Mouse (Mus musculus) CD4-positive helper T cell, adult 2 months (primary cell): Measurements from ENCODE around the gene Rdh5.
A peak's percentile ranks its signal among the peaks of the same experiment; 100 is the strongest.

Experiments used
- DNase-seq: peaks from one replicate; pipeline ENCODE4 v3.0.0-alpha.2; 2012; ENCODE audit warnings: low read depth, missing footprints, low spot score

Gene Rdh5

DNA sequence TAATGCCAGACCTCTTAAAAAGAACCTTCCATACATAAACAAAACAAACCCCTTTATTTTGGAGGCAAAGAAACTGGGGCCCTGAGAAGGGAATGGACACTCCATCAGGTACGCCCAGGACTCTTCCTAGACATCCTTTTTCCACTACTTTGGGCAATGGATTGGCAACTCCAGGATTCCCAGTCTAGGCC is at the start of gene Rdh5:
Gene Rdh5 (minus strand): TSS at position 67 of the 191 bp plus-strand sequence.
- DNase-seq, result no peak

DNA sequence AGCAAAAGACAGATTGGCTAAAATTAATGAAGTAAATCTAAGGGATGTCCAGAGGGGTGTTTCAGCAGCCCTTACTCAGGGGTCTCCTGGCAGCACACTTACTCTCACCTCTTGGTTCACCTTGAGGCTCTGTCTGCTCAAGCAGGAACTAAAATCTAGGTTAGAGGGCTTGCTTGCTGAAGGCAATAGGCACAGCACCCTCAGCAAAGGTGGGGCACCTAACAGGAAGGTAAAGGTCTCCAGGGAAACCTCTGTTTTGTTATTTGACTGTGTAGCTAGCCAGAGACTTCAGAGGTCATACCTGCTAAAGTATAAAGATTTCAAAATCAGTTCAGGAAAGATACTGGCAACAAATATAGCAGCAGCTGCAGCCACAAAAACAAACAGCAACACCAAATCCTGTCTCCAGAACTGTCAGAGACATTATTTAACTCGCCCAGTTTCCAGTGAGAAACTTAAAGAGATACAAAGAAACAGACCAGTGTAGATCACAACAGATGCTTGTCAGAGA is 48.1 kb upstream of the Rdh5 start:
- no peak for DNase-seq

DNA sequence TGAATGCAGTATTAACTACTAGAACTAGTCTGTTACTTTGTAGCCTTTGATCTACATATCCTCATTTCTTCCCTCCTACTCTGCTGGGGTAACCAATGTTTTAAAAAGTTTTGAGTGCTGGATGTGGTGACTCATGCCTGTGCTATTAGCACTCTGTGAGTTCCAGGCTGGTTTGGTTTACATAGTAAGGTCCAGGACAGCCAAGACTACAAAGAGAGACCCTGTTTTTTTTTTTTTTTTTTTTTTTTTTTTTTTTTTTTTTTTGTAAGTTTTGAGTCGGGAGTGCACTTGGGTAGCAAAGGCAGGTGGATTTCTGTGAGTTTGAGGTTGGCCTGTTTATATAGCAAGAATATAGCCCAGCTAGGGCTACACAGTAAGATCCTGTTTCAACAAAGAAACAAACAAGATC is 45.7 kb upstream of the Rdh5 start:
- no peak for DNase-seq

DNA sequence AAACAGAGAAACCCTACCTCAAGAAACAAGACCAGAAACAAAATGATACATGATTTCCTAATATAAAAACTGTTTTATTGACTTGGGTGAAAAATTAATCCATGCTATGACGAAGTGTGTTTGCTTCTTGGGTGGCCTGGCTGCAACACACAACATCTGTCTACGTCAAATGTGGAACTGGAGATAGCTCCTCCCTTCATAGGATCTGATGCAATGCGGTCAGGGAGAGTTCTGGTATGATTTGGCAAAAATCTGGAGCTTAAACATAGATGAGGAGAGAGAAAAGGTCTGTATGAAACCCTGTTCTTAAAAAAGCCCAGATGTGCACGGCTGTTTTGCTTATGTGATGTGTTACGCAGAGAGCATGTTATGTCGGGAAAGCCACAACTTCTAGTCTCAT is 43.2 kb upstream of the Rdh5 start:
- DNase-seq, result no peak

DNA sequence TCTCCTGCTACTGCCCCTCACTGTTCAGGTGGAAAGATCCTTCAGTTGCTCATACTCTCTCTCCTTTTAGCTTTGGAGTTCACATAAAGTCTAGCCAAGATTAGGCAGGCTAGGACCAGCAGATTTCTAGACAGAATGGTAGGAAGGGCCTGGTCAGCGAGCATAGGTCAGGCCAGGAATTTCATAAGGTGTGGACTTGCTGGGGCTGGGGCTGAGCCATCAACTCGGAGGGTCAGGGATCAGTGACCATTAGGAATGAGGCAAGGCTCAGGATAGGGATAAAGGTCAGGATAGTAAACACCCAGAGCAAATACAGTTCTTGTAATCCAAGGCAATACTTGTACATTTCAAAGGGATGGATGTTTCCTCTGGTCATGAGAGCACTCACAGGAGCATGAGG is 42.3 kb upstream of the Rdh5 start:
- no peak for DNase-seq

DNA sequence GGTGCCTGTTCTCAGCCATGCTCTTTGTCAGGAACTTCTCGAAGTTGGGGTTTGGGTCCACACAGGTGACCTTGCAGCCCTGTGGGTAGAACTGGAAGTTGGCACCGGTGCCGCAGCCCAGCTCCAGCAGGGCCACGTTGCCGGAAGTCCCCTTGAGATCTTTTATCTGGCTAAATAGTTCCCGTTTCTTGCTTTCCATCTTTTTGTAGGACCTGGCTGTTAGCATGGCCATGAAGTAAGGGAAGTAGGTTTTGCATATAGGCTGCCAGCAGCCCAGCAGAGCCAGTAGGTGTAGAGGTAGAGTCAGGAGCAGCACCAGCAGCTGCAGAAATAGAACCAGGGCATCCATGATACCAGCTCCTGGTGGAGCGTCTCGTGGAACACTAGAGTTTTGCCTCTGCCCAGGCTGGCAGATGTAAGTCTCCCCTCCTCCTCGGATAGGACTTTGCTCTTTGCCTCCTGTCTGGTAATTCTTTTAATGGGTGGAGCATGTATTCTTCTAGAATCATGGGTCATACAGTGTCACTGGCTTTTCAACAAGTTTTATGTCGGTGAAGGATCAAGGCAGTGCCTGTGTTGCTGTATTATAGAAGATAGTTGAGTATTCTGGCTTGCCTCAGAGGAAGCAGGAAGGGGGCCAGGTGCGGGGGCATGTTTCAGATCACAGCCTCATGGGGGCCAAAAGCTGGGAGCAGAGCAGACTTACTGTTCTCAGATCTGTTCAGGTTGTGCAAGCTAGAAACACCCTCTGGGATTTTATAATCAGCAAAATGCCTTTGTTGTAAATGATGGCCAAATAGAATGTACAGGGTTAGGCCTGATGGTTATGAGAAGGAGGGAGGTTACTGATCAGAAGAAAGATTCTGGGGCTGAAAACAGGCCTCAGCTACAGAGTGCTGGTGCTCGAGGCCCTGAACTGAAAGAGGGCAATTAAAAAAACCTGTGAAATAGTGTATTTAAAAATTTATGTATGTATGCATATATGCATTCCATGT is 38.2 kb upstream of the Rdh5 start, which contains the start of gene Mettl7b:
Gene Mettl7b (minus strand): TSS at position 399 of the 995 bp plus-strand sequence.
- no peak for DNase-seq

- no peak for DNase-seq
Observed at GRCm38 (mm10) chr10:128960142-128960541, 37.5 kb upstream of the Rdh5 start.

DNA sequence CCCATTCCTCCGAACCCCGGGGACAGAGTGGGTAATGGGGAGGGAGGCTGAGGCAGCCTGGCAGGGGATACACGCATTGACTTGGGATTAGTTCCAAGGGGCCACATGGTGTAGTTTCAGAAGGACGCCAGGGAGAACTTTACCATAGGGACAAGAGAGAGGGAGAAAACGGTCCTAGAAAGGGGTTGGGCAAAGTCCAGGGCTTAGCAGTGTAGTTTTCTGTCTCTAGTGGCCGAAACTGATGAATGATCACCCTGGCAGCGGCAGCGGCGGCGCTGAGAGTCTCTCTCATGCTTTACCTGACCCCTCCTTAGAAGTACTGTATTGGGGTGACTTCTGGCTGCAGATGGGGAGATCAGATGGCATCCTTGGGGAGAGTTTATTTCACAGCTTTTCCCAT is 35.7 kb upstream of the Rdh5 start:
- no peak for DNase-seq

DNA sequence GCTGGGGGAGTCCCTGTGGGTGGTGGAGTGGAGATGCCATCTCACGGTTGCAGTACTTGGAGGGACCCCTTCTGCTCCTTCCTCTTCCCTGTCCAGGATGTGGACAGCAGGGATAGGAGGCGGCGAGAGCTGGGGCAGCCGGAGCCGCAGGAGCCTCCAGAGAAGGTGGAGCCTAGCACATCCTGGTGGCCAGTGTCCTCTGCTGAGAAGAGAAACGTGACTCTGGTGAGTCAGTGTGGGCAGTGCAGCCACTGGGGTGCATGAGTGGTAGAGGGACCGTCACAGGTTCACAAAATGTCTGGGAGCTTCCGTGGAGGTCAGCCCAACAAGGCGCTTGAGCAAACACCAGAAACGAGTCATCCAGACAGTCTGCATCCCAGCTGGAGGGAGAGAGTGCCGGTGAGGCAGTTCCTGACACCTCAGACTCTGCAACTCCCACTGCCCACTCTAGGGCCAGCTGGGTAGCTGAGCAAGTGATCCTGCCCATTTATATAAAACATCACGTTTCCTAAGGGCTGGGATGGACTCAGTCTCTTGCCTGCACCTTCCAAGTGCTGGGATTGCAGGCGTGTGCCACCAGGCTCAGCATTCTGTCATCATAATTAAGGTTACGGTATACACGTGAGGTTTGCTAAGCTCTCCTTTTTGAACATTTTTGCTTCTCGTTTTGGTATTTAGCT is 27.7 kb upstream of the Rdh5 start:
- no peak for DNase-seq

DNA sequence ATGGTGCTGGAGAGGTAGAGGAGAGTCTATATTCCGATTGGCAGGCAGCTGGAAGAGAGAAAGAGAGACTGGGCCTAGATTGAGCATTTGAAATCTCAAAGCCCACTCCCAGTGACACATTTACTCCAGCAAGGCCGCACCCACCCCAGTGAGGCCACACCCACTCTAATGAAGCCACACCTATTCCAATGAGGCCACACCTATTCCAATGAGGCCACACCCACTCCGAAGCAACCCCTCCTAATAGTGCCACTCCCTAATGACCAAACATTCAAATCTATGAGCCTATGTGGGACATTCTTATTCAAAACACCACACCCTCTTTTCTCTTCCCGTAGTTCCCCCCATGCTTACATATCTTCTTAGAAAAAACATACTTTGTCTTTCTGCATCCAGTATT is 24.8 kb upstream of the Rdh5 start:
- no peak for DNase-seq

GRCm38 (mm10) chr10:128945675-128946074 is 23.0 kb upstream of the Rdh5 start:
- peak; percentile 22 for DNase-seq

DNA sequence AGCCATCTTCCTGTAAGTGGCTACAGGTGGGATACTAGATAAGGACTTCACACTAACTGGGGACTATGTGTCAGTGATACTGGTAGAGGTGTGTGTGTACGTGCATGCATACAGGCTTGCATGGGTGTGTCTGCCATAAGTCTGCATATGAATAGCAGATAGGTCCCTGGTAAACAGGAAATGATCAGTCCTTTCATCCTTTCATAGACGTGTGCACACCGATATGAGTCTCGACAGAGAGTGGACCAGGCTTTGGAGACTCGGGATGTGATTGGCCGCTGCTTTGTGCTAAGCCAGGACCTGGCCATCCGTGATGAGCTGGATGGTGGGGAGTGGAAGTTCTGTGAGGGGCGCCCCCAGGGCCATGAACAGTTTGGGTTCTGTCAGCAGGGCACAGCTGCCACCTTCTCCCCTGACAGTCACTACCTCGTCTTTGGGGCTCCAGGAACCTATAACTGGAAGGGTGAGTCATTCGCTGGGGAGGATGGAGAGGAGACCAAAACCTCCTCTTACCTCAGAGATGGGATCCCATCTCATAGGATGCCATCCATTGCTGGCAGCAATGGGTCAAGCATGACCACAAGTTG is 17.9 kb upstream of the Rdh5 start:
- DNase-seq, result peak; percentile 64

GRCm38 (mm10) chr10:128938974-128939373 is 16.3 kb upstream of the Rdh5 start:
- DNase-seq, result no peak

- no peak for DNase-seq
Observed at GRCm38 (mm10) chr10:128938457-128938856, 15.8 kb upstream of the Rdh5 start.

- DNase-seq, result no peak
Observed at GRCm38 (mm10) chr10:128937756-128938390, 15.2 kb upstream of the Rdh5 start.

DNA sequence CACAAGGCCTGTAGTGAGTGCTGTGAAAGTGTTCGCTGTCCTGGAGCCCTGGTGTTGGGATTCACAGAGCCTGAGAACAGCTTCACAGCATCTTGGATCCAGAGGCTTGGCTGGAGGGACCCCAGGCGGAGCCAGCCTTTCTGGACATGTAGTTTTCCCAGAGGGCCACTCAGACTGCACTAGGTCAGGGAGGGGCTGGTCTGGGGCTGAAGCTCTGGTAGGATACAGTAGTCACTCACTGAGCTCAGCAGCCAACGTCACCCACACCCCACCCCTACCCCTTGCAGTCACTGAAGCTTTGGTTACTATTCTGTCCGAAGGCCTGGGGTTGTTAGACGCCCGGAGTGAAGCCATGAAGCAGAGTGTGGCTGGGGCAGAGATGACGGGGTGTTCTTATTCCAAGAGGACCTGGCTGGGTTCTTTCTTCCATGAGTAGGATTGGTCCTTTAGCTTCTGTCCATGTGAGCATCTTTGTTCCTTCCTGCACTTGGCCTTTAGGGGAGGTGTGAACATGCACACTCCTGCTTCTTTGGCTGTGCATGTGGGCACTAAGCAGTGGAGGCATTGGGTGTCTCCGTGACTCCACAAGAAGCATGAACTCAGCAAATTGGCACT is 13.2 kb upstream of the Rdh5 start:
- no peak for DNase-seq

GRCm38 (mm10) chr10:128934997-128935787 is 12.5 kb upstream of the Rdh5 start:
- no peak for DNase-seq

GRCm38 (mm10) chr10:128933976-128934721 is 11.5 kb upstream of the Rdh5 start:
- peak; percentile 10 for DNase-seq

DNA sequence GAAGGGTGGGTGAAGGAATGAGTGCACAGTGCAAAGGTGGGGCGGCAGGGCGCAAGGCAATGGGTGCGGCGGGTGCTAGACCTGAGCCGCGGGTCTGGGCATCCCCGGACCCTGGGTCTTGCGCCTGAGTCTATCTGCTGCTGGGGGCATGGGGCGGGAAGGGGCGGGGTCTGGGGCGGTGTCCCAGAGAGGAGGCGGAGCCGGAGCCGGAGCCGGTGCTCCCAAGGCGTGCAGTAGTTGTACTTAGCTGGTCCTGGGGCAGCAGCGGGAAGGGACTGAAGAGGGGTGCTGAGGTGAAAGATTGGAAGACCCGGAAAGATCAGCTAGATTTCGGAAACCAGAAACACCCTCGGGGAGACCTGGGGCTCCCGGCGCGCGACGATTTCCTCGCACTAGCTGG is 10.9 kb upstream of the Rdh5 start, which contains the start of gene Itga7:
Gene Itga7 (plus strand): TSS at position 245 of the 400 bp plus-strand sequence.
- peak; percentile 46 for DNase-seq

GRCm38 (mm10) chr10:128931441-128931840 is 8.8 kb upstream of the Rdh5 start:
- no peak for DNase-seq
